Mouse (Mus musculus) embryonic facial prominence, embryonic 12.5 days (tissue): ENCODE results near the gene Olfr767. TPM values are rescaled to one million over a fixed set of nuclear protein-coding genes. Genes with fewer than 3 reads are reported as not detected.

Source experiments
- polyA plus RNA-seq: library from polyadenylated mRNA; unstranded; fragments of >200 nt; fragmentation: Nextera tagmentation; extraction: Ambion mirVana; gene quantifications from 2 replicates; pipeline ENCODE4 v1.2.1, GENCODE M21; 2016

The Olfr767 gene
- polyA plus RNA-seq, 1 experiment from 2014 or later: not detected

Other genes starting within 250 kb of the Olfr767 start
- 10.8 and 11.9 TPM in 2 replicates for gene Gdf11, start 191.2 kb downstream of the Olfr767 start, polyA plus RNA-seq
- 459 and 465 TPM in 2 replicates for gene Cd63, start 181.9 kb downstream of the Olfr767 start, polyA plus RNA-seq
- 14.2 and 14.7 TPM in 2 replicates for gene Rdh5, start 160.0 kb downstream of the Olfr767 start, polyA plus RNA-seq
- gene Bloc1s1, start 158.9 kb downstream of the Olfr767 start, polyA plus RNA-seq: 210 and 215 TPM in 2 replicates
- 5.2 TPM in 2 replicates for gene Itga7, start 149.1 kb downstream of the Olfr767 start, polyA plus RNA-seq
- 0.13 TPM in 1 of 2 replicates, not detected in the other for gene Mettl7b, start 121.9 kb downstream of the Olfr767 start, polyA plus RNA-seq
- not detected in 2 replicates for gene Olfr9, start 93.5 kb downstream of the Olfr767 start, polyA plus RNA-seq
- gene Olfr763, start 72.1 kb downstream of the Olfr767 start, polyA plus RNA-seq: not detected in 2 replicates
- not detected in 2 replicates for gene Olfr764-ps1, start 43.0 kb downstream of the Olfr767 start, polyA plus RNA-seq
- not detected in 2 replicates for gene Olfr765, start 32.9 kb downstream of the Olfr767 start, polyA plus RNA-seq
- not detected in 2 replicates for gene Olfr766-ps1, start 13.9 kb downstream of the Olfr767 start, polyA plus RNA-seq
- not detected in 2 replicates for gene Olfr768, start 16.5 kb upstream of the Olfr767 start, polyA plus RNA-seq
- not detected in 2 replicates for gene Olfr769, start 35.0 kb upstream of the Olfr767 start, polyA plus RNA-seq
- gene Olfr770, start 56.1 kb upstream of the Olfr767 start, polyA plus RNA-seq: not detected in 2 replicates
- not detected in 2 replicates for gene Olfr771, start 81.8 kb upstream of the Olfr767 start, polyA plus RNA-seq
- gene Olfr772, start 95.0 kb upstream of the Olfr767 start, polyA plus RNA-seq: not detected in 2 replicates
- gene Olfr773, start 104.5 kb upstream of the Olfr767 start, polyA plus RNA-seq: not detected in 2 replicates
- gene Olfr774, start 153.3 kb upstream of the Olfr767 start, polyA plus RNA-seq: not detected in 2 replicates
- not detected in 2 replicates for gene Olfr775, start 165.5 kb upstream of the Olfr767 start, polyA plus RNA-seq
- not detected in 2 replicates for gene Olfr776, start 176.2 kb upstream of the Olfr767 start, polyA plus RNA-seq
- gene Olfr777, start 188.6 kb upstream of the Olfr767 start, polyA plus RNA-seq: not detected in 2 replicates
- gene Olfr780, start 235.2 kb upstream of the Olfr767 start, polyA plus RNA-seq: not detected in 2 replicates
- not detected in 2 replicates for gene Olfr781, start 245.9 kb upstream of the Olfr767 start, polyA plus RNA-seq